Mouse (Mus musculus): ENCODE measurements at regions not wholly inside any gene's neighbourhood (a gene's known extent, or its start where the extent isn't known, plus 50 kb on each side); places are given as distances from the start of the nearest gene placed in this dataset.

DNA sequence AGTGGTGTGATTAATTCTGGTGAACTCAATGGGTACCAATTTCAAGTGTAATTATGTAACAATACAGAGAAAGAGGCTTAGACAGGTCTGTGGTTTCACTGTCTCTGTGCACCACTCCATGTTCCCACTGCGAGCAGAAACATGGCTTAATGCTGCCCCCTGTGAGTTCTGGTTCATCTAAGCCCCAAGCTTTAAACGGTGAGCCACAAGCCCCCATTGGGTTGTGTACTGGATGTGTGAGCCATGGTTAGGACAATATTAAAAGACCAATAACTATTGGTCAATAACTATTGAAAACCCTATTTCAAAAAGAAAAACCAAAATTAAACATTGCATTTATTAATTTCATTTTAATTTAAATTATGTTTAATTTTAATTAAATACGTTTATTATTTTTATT is 238.0 kb downstream of the Fam49a start:
- TF ChIP-seq TAL1 (IDR thresholded peaks at IDR 0.05; ENCODE audit: low read length): no peak
- no peak for TF ChIP-seq GATA1 (IDR thresholded peaks at IDR 0.05; ENCODE audit: low read length)
